Mouse (Mus musculus) 3134 (cell line): ENCODE data around the gene Gm17606.

Experiments
- DNase-seq: peaks from one replicate; pipeline ENCODE4 v3.0.0-alpha.2; 2011; ENCODE audit warnings: low spot score; ENCODE audit not compliant: insufficient read length; ENCODE audit errors: extremely low read depth

Gm17606 gene

DNA sequence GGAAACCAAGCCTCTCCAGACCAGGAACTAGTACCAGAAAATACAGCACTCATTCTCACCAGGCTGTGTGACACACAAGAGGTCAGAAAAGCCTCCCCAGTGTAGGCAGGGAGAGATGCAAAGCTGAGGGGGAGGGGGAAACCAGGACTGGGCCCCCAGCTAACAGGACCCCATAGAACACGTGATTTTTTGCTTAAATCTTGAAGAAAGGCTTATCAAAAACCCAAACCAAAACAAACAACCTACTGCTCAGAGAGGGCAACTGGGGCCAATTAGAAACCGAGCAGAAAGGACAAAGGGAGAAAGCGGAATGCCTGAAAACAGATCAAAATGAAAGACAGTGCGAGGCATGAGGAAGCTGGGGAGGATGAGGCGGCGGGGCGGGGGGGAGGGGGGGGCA, 12.0 kb downstream of the Gm17606 start:
- DNase-seq: no peak

- peak; percentile 83 for DNase-seq
Observed at GRCm38 (mm10) chr14:54653496-54653895, 12.7 kb downstream of the Gm17606 start.

DNA sequence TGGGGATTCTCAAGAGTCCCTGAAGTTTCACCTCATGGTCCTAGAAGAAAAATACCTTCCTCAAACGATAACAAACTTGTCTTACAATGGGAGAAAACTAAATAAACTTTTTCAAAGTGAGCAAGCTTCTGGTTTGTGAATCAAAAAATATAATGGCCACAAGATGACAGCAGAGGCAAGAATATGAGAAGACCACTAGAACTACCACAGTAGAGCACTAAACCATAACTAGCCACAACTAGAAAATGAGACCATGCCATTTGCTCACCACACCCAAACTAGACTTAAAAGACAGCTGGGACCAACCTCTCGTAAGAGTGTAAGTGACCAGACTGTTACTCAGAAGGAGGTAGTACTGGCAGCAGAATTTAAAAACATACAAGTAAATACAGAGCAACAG, 19.3 kb downstream of the Gm17606 start:
- DNase-seq: no peak

- DNase-seq: no peak
Observed at GRCm38 (mm10) chr14:54664477-54665222, 23.9 kb downstream of the Gm17606 start.

DNA sequence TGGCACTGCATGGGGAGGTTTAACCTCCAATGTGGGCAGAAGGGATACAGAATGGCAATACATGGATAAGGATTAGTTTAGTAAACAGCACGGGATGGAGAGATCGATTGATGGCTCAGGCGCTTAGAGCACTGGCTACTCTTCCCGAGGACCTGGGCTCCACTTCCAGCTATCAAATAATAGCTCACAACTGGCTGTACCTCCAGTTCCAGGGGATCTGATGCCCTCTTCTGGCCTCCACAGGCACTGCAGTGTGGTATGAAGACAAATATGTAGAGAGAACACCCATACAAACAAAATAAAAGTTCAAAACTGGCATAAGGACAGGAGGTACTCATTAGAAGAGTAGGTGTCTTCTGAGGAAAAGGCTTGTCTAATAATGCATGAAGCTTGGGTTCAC, 28.6 kb downstream of the Gm17606 start:
- DNase-seq: no peak

DNA sequence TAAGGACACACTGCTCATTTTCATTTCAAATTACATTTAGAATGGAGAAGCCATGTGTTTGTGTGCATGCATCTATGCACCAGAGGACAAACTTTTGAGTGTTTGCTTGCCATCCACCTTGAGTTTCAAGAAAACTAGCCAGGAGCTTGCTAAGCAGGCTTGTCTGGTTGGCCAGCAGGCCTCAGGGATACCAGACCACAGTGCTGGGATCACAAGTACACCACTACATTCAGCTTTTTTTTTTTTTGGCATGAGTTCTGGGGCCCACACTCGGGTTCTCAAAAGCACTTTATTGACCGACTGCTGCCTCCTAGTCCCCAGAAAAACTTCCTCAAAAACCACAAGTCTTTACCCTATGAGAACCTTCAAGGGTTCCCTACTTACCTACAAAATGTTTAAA, 33.6 kb downstream of the Gm17606 start:
- no peak for DNase-seq

DNA sequence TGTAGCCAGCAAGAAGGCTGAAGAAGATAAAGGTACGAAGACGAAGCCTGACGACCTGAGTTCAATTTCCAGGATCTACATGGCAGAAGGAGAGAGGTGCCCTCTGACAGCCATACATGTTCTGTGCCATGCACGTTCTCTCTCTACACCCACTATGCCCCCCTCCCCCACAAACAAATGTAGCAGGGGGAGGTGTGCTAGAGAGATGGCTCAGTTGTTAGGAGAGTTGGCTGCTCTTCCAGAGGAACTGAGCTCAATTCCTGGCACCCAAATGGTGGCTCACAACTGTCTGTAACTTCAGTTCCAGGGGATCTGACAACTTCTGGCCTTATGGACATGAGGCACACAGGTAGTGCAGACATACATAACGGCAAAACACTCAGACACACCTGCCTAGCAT, 35.5 kb downstream of the Gm17606 start:
- no peak for DNase-seq

GRCm38 (mm10) chr14:54678657-54679304, 38.0 kb downstream of the Gm17606 start:
- DNase-seq: no peak

DNA sequence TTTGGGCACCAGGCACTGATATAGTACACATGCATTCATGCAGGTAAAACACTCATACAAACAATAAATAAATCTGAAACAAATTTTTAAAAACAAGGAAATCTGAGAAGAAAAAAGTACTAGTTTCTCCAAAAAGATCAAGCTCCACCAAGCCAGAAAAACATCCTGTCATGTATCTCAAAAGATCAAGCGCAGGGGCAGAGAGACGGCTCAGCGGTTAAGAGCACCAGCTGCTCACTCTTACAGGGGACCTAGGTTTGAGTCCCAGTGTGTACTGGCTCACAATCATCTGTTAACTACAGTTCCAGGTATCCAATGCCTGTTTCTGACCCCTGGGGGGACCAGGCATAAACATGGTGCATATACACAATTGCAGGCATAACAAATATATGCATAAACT, 41.6 kb downstream of the Gm17606 start:
- no peak for DNase-seq

GRCm38 (mm10) chr14:54685471-54685870, 44.7 kb downstream of the Gm17606 start:
- DNase-seq: no peak

DNA sequence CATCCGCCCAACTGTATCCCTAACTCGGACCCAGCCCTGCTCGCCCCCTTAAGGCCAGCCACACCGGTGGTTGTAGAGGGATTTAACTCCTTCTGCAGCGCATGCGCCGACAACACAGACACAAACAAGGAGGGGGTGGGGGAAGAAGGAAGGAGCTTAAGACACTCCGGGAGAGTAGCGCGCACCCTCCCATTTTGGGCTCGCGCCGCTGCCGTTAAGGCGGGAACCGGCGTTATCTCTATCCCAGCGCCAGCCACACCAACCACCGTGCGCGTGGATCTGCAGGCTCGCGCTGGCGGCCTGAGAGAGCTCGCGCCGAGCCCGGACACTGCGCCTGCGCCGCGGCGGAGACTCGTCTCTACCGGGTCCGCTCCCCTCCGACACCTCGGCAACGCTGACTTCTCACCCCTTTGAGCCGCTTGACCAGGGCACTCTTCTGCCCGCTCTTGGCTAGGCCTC, 45.3 kb downstream of the Gm17606 start, which contains the start of gene 1700123O20Rik:
TSS of gene 1700123O20Rik (plus strand) at position 154 of the 459 bp plus-strand sequence.
- DNase-seq: peak; percentile 91

GRCm38 (mm10) chr14:54686522-54687143, 45.9 kb downstream of the Gm17606 start, which contains the start of gene Acin1:
Gene Acin1, minus strand, starts transcription at chr14:54686931.
- DNase-seq: peak; percentile 96

GRCm38 (mm10) chr14:54687251-54687650, 46.5 kb downstream of the Gm17606 start:
- DNase-seq: no peak

- DNase-seq: no peak
Observed at GRCm38 (mm10) chr14:54695042-54695441, 54.3 kb downstream of the Gm17606 start.

DNA sequence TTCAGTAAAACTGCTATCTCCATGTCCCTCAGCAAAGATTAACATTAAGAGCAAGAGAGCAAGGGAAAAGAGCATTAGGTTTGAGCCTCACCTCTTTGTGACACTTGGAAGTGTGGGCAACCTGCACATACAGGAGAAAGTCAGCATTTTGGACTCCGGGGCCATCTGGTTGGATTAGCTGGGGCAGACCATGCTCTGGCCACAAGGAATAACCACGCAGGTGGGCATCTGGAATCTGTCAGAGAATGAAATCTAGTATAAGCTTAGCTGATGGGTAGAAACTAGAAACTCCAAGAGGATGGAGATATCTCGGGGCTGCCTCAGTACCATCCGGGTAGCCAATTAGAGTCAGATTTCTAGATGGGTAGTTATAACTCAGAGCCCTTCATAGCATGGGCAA, 56.0 kb downstream of the Gm17606 start:
- no peak for DNase-seq
